Mouse (Mus musculus) liver, embryonic 14.5 days (tissue): ENCODE measurements around the gene Fam228b.

Experiments
- CTCF ChIP-seq: IDR thresholded peaks from 2 replicates; pipeline ENCODE4 v1.5.1; 2016; ENCODE audit warnings: antibody characterized with exemption, low read depth, control low read depth
- EP300 ChIP-seq: IDR thresholded peaks from 2 replicates; pipeline ENCODE4 v1.6.1; 2016; ENCODE audit warnings: antibody characterized with exemption, low read depth

- TF ChIP-seq CTCF (no peak), EP300 (no peak)
Observed at GRCm38 (mm10) chr12:4769333-4769723, 261 bp upstream of the Fam228b start.
